Comparison of ENCODE assay signal across 26 mouse cellular contexts in genomic region chr2:112318227-112318626, GRCm38 (mm10). TPM values are rescaled to one million over a fixed set of nuclear protein-coding genes. Genes with fewer than 3 reads are reported as not detected.
"Had no signal": no experiment of that assay in that cellular context is flagged by ENCODE, and none has a peak within 500 bp of the region (broad histone marks: within the 10 kb centered on the region; RNA-seq: fewer than 3 reads in every experiment).

No protein-coding gene starts in this region.

- H3K4me2 ChIP-seq: liver, embryonic 13.5 days; midbrain, embryonic 11.5 days had no signal

- H3K36me3 ChIP-seq: liver, embryonic 13.5 days had no signal

- H3K27me3 ChIP-seq: liver, embryonic 13.5 days had no signal

- H3K4me3 ChIP-seq: left cerebral cortex, adult 2 months; liver, embryonic 13.5 days had no signal

- H3K9me3 ChIP-seq: liver, embryonic 13.5 days had no signal

- DNase-seq: kidney, adult 18-20 months; kidney, adult 9 months; kidney, postnatal 14 days; kidney, postnatal 4 days; layer of hippocampus, postnatal 36 days; liver, embryonic 13.5 days; lung, adult 2 months; lung, postnatal 14 days; lung, postnatal 4 days; midbrain, embryonic 14.5 days; right cerebral cortex, postnatal 25 days; spleen, adult 18-20 months; thymus, adult 18-20 months; thymus, postnatal 4 days had no signal

- H3K27ac ChIP-seq: left cerebral cortex, adult 2 months; liver, embryonic 13.5 days had no signal

- H3K9ac ChIP-seq: liver, embryonic 13.5 days had no signal

- H3K4me1 ChIP-seq: liver, embryonic 13.5 days had no signal

RNA-seq across cellular contexts. Expression of gene Gm21985, which starts 52.1 kb away (rescaled TPM):
- polyA plus RNA-seq: kidney, embryonic 16.5 days; liver, adult 2 months; liver, embryonic 13.5 days; liver, embryonic 16.5 days; lung, adult 2 months; lung, embryonic 16.5 days; midbrain, embryonic 11.5 days; midbrain, embryonic 14.5 days; midbrain, postnatal 0 days; neural tube, embryonic 11.5 days; neural tube, embryonic 14.5 days; testis, adult 2 months had no signal

RNA-seq across cellular contexts. Expression of gene Nutm1, which starts 59.1 kb away (rescaled TPM):
- polyA plus RNA-seq: limb, embryonic 11.5 days; limb, embryonic 14.5 days; liver, adult 2 months; liver, embryonic 13.5 days; liver, embryonic 16.5 days; lung, adult 2 months; lung, embryonic 16.5 days; midbrain, embryonic 11.5 days; neural tube, embryonic 11.5 days; neural tube, embryonic 14.5 days had no signal
